Mouse (Mus musculus): ENCODE measurements around the gene Atp6v0d1.

DNA sequence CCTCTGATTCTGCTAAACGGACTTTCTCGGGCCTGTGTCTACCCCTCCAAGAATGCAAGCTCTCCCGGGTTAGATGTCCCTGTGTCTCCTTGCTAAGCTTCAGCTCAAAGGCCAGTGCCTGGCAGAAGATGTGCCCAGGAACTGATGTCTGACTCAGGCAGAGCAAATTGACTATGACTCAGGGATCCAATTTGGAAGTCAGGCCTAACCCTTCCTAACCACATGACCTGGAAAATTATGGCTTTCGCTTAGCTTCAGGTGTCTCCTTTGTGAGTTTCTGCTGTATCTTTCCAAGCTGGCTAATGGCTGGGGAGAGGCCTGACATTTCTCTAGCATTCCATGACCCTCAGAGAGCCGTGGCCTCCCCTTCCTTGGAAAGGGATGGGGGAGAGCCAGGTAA, 35.5 kb upstream of the Atp6v0d1 start:
- TF ChIP-seq CTCF (IDR thresholded peaks at IDR 0.05) (no peak), EP300 (IDR thresholded peaks at IDR 0.05) (no peak)

All from lung, postnatal 0 days (tissue).